Mouse (Mus musculus) cerebellum, adult 9-10 months (tissue): ENCODE data around the gene Tfb1m.

ENCODE experiments used
- DNase-seq: peaks from one replicate; pipeline ENCODE4 v3.0.0; 2022

The Tfb1m gene

GRCm38 (mm10) chr17:3557331-3558311 lies at the start of gene Tfb1m:
TSS of gene Tfb1m (minus strand) at chr17:3557781.
- peak; percentile 99 for DNase-seq

DNA sequence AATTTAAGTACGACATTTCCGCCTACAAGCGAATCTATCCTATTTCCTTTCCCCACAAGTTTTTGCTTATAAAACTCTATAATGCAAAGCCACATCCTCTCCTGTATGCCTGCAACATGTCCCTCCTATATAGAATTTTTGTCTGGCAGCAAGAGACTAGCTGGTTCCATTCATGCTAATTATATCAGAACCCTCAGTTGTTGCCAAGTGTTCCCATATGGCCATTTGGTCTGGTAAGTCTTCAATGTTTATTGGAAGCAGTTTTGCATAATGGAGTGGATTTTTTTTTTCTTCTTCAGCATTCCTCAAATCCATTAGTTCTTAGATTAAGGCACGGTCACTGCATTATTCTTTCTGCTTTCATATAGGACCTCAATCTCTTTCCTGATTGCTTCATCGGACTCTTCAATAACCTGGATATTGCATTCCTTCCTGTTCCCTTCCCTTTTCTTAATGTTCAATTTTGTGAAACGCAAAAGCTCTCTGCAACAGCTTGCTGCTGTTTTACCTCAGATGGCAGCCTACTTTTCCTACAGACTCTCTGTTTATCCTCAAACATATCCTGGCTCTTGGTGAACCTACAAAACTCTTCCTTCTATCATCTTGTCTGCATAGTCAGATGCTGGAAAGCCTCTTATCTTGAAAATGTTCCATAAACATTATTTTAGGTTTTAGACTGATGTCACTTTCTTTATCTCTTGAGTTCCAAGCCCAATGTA lies 45.5 kb upstream of the Tfb1m start:
- peak; percentile 53 for DNase-seq

DNA sequence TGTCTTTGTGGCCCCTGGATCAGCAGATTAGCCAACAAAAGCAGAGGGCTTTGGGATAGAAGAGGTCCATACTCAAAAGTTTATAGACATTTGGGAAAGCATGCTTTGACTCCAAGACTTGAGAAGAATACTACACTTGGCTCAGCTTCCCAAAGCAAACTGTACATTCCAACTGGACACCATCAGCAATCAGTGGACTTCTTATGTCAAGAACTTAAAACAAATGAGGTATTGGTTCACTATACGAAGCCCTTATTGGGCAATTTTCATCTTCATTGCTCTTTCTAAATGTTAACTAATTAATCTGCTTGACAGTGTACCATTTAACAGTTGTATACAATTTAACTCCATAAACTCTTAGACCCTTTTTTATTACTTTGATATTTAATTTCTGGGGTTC lies 40.8 kb upstream of the Tfb1m start:
- no peak for DNase-seq

GRCm38 (mm10) chr17:3597866-3598265 lies 40.3 kb upstream of the Tfb1m start:
- DNase-seq = no peak

- DNase-seq = no peak
These were observed 39.5 kb upstream of the Tfb1m start for GRCm38 (mm10) chr17:3597130-3597529.

- peak; percentile 53 for DNase-seq
These were observed 13.3 kb upstream of the Tfb1m start for GRCm38 (mm10) chr17:3570876-3571275.

DNA sequence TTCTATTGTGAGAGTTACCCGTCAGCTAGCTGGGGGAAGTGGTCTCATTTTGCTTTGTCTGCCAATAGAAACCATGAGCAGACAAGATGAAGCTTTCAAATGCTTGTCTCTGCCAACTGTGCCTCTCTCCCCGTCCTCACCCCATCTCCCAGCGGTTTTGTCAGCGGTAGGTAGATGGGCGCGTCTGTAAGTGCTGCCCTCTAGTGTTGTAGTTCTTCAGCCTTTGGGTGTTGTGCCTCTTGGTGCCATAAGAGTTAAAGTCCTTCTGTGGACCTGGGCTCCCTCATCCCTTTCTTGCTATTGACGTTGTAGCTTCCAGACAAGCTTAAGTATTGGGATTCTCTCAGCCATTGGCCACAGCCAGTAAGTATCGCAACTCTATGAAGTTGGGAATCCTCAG lies 4.8 kb upstream of the Tfb1m start:
- DNase-seq = no peak

- DNase-seq = peak; percentile 14
These were observed 3.0 kb upstream of the Tfb1m start for GRCm38 (mm10) chr17:3560534-3560933.

- no peak for DNase-seq
These were observed 832 bp upstream of the Tfb1m start for GRCm38 (mm10) chr17:3558356-3558870.

GRCm38 (mm10) chr17:3556251-3556650 lies 1.3 kb downstream of the Tfb1m start:
- DNase-seq = peak; percentile 35

GRCm38 (mm10) chr17:3547725-3548124 lies 9.9 kb downstream of the Tfb1m start:
- no peak for DNase-seq

DNA sequence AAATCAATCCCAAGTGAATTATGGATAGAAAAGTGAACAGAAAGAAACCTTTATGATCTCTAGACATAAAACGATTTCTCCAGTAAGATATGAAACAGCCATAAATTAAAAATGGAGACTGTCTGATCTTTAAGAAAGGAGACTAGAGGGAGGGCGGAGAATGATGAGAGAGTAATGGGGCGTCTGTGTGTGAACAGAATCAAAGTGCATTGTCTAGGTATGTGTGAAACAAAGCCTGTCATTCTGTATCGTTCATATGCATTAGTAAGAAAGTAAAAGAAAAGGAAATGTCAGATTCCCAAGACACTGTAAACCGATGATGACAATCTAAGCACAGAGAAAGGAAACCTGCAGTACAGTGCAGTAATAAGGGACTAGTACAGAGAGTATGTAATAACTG lies 16.5 kb downstream of the Tfb1m start:
- no peak for DNase-seq

DNA sequence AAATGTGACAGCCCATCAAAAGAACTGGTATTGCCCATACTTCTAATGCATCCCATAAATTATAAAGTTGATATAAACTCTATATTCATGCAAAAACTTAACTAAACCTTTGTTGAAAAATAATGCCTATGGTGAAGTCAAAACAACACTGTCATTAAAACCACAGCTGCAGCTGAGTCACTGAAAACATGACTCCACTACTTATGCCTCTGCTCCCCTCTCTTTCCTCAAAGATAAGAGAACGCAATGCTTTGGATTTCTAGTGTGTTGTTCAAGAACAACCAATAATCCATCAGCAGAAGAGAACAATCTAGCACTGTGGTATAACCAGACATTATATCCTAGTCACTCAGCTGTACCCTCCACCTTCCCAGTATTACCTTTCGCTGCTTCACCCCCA lies 17.3 kb downstream of the Tfb1m start:
- DNase-seq = no peak

GRCm38 (mm10) chr17:3533425-3533824 lies 24.2 kb downstream of the Tfb1m start:
- DNase-seq = no peak

DNA sequence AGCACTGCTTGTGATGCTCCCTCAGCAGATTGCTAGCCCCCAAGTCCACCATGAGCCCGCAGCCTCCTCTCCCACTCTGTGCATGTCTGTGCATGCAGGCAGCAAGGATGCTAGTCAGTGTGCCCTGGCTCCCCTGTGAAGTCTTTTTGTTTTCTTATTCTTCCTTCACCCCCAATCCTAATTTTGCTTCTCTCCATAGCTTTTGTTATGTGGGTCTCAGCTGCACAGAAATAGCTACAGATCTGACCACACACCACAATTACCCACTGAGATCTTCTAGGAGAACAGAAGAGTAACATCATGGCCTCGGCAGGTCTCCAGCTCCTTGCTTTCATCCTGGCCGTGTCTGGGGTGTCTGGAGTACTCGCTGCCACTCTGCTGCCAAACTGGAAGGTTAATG lies 25.3 kb downstream of the Tfb1m start, which contains the start of gene Cldn20:
Cldn20 (plus strand) TSS at position 301 of the 400 bp plus-strand sequence.
- no peak for DNase-seq

GRCm38 (mm10) chr17:3531641-3532040 lies 25.9 kb downstream of the Tfb1m start:
- DNase-seq = no peak

- DNase-seq = no peak
These were observed 27.0 kb downstream of the Tfb1m start for GRCm38 (mm10) chr17:3530549-3530948.

DNA sequence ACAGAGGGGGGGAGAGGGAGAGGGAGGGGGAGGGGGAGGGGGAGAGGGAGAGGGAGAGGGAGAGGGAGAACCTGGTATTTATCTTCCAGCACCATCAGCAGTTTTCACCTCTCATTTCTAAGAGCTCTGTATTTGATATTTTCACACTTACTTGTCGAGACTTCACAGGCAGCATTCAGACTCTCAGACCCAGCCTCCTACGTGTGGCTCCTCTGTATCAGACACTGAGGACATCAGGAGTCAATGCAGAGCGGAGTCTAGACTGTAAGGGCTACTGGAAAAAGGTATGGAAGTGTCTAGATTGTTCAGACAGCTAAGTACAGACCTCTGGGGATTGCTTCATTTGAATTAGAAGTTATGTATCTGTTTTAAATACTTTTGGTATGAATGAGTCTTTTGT lies 28.1 kb downstream of the Tfb1m start:
- DNase-seq = no peak

GRCm38 (mm10) chr17:3527841-3528471 lies 29.6 kb downstream of the Tfb1m start:
- no peak for DNase-seq

GRCm38 (mm10) chr17:3520344-3520743 lies 37.2 kb downstream of the Tfb1m start:
- no peak for DNase-seq

GRCm38 (mm10) chr17:3516406-3516805 lies 41.2 kb downstream of the Tfb1m start:
- no peak for DNase-seq

DNA sequence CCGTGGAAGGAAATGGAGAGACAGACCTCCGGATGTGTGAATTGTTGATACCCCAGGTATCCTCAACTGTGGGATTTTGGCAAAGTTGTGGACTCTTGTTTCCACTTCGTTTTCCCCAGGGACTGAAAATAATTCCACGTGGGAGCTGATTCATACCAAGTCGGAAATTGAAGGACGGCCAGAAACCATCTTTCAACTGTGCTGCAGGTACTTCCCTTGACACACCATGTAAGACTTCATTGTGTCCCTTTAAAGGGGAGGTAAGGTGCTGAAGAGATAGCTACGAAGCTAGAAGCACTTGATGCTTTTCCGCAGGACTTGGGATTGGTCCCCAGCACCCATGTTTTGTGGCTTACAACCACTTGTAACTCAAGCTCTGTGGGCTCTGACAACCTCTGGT lies 41.7 kb downstream of the Tfb1m start:
- DNase-seq = no peak

DNA sequence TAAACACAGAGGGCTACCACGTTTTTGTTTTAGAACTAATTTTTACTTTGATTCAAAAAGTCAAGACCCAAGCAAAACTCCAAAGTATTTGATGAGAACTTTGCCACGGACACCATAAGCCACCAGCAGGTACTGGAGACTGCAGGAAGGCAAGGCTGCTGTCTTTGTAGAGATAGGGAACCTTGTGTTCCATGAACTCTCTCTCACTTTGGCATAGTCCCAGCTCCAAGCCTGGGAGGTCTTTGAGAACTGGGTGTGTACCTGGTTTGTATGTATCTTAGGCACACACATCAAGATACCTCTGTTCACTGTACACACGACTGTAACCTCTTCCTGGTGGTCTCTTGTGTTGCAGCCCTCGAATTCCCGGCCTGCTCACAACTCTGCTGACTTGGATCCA lies 43.3 kb downstream of the Tfb1m start:
- DNase-seq = no peak
